Mouse (Mus musculus) heart, adult 2 months (tissue): Measurements from ENCODE around the gene Dact3. TPM values are rescaled to one million over a fixed set of nuclear protein-coding genes. Genes with fewer than 3 reads are reported as not detected.
A peak's percentile ranks its signal among the peaks of the same experiment; 100 is the strongest.

Experiments used
- DNase-seq, 2 experiments: peaks; one replicate each; pipeline ENCODE4 v3.0.0; 2021
- H3K27ac ChIP-seq: fragments of 200-600 bp; 2 replicates; pipeline ENCODE4 v1.8.1; 2022
- H3K27me3 ChIP-seq: fragments of 200-500 bp; 2 replicates; pipeline ENCODE4 v1.6.1; 2012; ENCODE audit warnings: mild to moderate bottlenecking, low read length, inconsistent platforms, mixed read lengths; ENCODE audit not compliant: control insufficient read depth, insufficient read depth
- H3K36me3 ChIP-seq: fragments of 200-500 bp; 2 replicates; pipeline ENCODE4 v1.6.1; 2012; ENCODE audit warnings: low read length, inconsistent platforms; ENCODE audit not compliant: control insufficient read depth, insufficient read depth
- H3K4me1 ChIP-seq: fragments of 200-500 bp; 2 replicates; pipeline ENCODE4 v1.6.1; 2011; ENCODE audit warnings: low read length; ENCODE audit not compliant: control insufficient read depth, insufficient read depth
- H3K4me3 ChIP-seq: fragments of 200-600 bp; 2 replicates; pipeline ENCODE4 v1.8.1; 2022
- H3K79me2 ChIP-seq: fragments of 200-500 bp; replicated peaks from 2 replicates; pipeline ENCODE4 v1.6.1; 2012; ENCODE audit warnings: mild to moderate bottlenecking, inconsistent platforms, low read length, moderate library complexity, mixed read lengths; ENCODE audit not compliant: control insufficient read depth, insufficient read depth
- H3K9ac ChIP-seq: fragments of 200-500 bp; 2 replicates; pipeline ENCODE4 v1.6.1; 2012; ENCODE audit warnings: low read depth, mild to moderate bottlenecking, control low read depth, inconsistent platforms, low read length, mixed read lengths
- CTCF ChIP-seq: fragments of 200-600 bp; IDR thresholded peaks from 2 replicates; pipeline ENCODE4 v1.8.1; 2022; ENCODE audit warnings: antibody characterized with exemption, mild to moderate bottlenecking, moderate library complexity
- EP300 ChIP-seq: fragments of 200-500 bp; IDR thresholded peaks from 2 replicates; pipeline ENCODE4 v1.6.1; 2011; ENCODE audit warnings: low read depth, low read length, control low read depth; ENCODE audit not compliant: insufficient read depth
- POLR2A ChIP-seq: fragments of 200-500 bp; IDR thresholded peaks from 2 replicates; pipeline ENCODE4 v1.6.1; 2011; ENCODE audit warnings: mild to moderate bottlenecking, low read depth, low read length, control low read depth; ENCODE audit not compliant: insufficient read depth
- WGBS: fragments of 180-500 bp; shearing (Covaris S2); methylation state at CpG from one replicate; pipeline ENCODE4 v1.1.7; 2018; 5-methylcytosine and 5-hydroxymethylcytosine counted together
- intact Hi-C: fragments of 180-260 bp; cut with DNase I; formaldehyde crosslinking; loops from one replicate; pipeline ENCODE4 v1.15.1; 2025
- polyA plus RNA-seq: library from polyadenylated mRNA; depleted of rRNA; stranded (reverse); fragments of >200 nt; gene quantifications from 2 replicates; pipeline ENCODE4 v1.2.3, GENCODE M21; 2012
- total RNA-seq, 2 experiments: library from RNA; stranded (reverse); gene quantifications; 2 replicates each; pipeline ENCODE4 v1.2.3; 2021

The Dact3 gene
- total and polyA plus RNA-seq, 3 experiments: 8.6 to 19.6 (median 12.1) TPM

GRCm38 (mm10) chr7:16846775-16847174 lies 28.3 kb upstream of the Dact3 start:
- whole genome bisulfite sequencing: 93% methylated on average over 5 of the region's 5 CpGs

GRCm38 (mm10) chr7:16847507-16847906 lies 27.6 kb upstream of the Dact3 start:
- Histone ChIP-seq H3K79me2 (no peaks in the 10 kb centered on the region), H3K9ac (0 out of 2 replicates have a peak overlapping the region, but pooled peaks have one; percentile 3), H3K27ac (no peak overlapping the region), H3K36me3 (peaks cover 3% of the 10 kb centered on the region; the same call in 1 of the 2 replicates), H3K27me3 (no peaks in the 10 kb centered on the region), H3K4me1 (peaks cover 1% of the 10 kb centered on the region; the same call in 1 of the 2 replicates), H3K4me3 (no peak overlapping the region)
- DNase-seq: no peak
- 77% methylated on average over 19 of the region's 19 CpGs for WGBS
- no peak for TF ChIP-seq EP300
- no peak for TF ChIP-seq CTCF
- TF ChIP-seq POLR2A: no peak
- intact Hi-C loops: no loop called here

More at GRCm38 (mm10) chr7:16846775-16847174, 28.3 kb upstream of the Dact3 start:
- Histone ChIP-seq H3K27ac (peak overlapping the region; percentile 99), H3K4me3 (no peak overlapping the region), H3K79me2 (no peaks in the 10 kb centered on the region), H3K9ac (no peak overlapping the region), H3K27me3 (no peaks in the 10 kb centered on the region), H3K36me3 (peaks cover 3% of the 10 kb centered on the region; the same call in 1 of the 2 replicates), H3K4me1 (peaks cover 6% of the 10 kb centered on the region)
- no peak for DNase-seq
- intact Hi-C loops: no loop called here
- TF ChIP-seq CTCF (no peak), POLR2A (no peak), EP300 (no peak)

DNA sequence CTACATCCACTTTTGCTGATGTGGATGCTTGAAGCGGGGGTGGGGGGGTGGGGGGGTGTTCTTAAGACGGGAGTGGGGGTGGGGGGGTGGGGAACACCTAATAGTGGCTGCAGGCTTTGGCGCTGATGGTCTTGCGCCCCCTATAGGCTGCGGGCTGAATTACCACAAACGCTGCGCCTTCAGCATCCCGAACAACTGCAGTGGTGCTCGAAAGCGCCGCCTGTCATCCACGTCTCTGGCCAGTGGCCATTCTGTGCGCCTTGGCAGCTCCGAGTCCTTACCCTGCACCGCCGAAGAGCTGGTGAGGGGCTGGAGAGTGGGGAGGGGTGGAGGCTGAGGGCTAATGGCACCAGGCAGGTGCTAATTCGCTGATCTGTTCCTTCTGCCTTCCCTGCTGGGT lies 26.5 kb upstream of the Dact3 start:
- H3K4me1 ChIP-seq: peaks cover 1% of the 10 kb centered on the region; the same call in 1 of the 2 replicates
- H3K27me3 ChIP-seq: no peaks in the 10 kb centered on the region
- intact Hi-C loops: no loop called here
- peaks cover 3% of the 10 kb centered on the region; the same call in 1 of the 2 replicates for H3K36me3 ChIP-seq
- no peak overlapping the region for H3K27ac ChIP-seq
- TF ChIP-seq EP300 (no peak), CTCF (peak; percentile 77), POLR2A (no peak)
- H3K9ac ChIP-seq: no peak overlapping the region
- WGBS: 41% methylated on average over 16 of the region's 17 CpGs
- no peak overlapping the region for H3K4me3 ChIP-seq
- DNase-seq: peak; percentile 55 to 72
- H3K79me2 ChIP-seq: no peaks in the 10 kb centered on the region

DNA sequence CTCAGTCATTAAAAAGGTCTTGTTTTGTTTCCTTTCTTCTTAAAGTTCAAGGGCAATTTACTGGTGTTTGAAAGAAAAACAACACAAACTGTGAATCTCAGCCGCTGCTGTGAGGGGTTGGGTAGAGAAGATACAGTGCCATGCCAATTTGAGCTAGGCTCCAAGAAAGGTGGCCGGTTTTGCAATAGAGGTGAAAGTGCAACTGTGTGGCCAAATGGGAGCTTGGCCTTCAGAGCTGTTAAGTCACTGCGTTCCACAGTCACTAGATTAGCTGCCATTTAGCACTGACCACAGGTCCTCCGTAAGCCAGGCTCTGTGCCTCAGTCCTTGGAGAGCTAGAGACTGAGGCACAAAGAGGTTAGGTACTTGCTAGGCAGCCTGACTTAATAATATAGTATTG lies 23.5 kb upstream of the Dact3 start:
- H3K9ac ChIP-seq: no peak overlapping the region
- WGBS: 93% methylated on average over 4 of the region's 4 CpGs
- H3K4me3 ChIP-seq: no peak overlapping the region
- H3K27ac ChIP-seq: no peak overlapping the region
- intact Hi-C loops: loop anchor here (5.0 kb wide), 1 partner anchor 39 kb away; no protein-coding TSS in a partner anchor
- no peaks in the 10 kb centered on the region for H3K79me2 ChIP-seq
- no peak for DNase-seq
- H3K4me1 ChIP-seq: peaks cover 1% of the 10 kb centered on the region; the same call in 1 of the 2 replicates
- no peak for TF ChIP-seq EP300
- no peak for TF ChIP-seq CTCF
- TF ChIP-seq POLR2A: no peak
- H3K36me3 ChIP-seq: peaks cover 3% of the 10 kb centered on the region; the same call in 1 of the 2 replicates
- no peaks in the 10 kb centered on the region for H3K27me3 ChIP-seq

- no peak for TF ChIP-seq CTCF
- no peak for TF ChIP-seq POLR2A
- TF ChIP-seq EP300: no peak
- 66% methylated on average over 14 of the region's 14 CpGs for WGBS
- no peak overlapping the region for H3K27ac ChIP-seq
- H3K4me1 ChIP-seq: no peaks in the 10 kb centered on the region
- no peaks in the 10 kb centered on the region for H3K36me3 ChIP-seq
- H3K27me3 ChIP-seq: no peaks in the 10 kb centered on the region
- intact Hi-C loops: loop anchor here (5.0 kb wide), 1 partner anchor 41 kb away; no protein-coding TSS in a partner anchor
- no peaks in the 10 kb centered on the region for H3K79me2 ChIP-seq
- H3K4me3 ChIP-seq: no peak overlapping the region
- DNase-seq: peak; percentile 49 to 56
- no peak overlapping the region for H3K9ac ChIP-seq
These were observed 21.8 kb upstream of the Dact3 start for GRCm38 (mm10) chr7:16853302-16853831.

DNA sequence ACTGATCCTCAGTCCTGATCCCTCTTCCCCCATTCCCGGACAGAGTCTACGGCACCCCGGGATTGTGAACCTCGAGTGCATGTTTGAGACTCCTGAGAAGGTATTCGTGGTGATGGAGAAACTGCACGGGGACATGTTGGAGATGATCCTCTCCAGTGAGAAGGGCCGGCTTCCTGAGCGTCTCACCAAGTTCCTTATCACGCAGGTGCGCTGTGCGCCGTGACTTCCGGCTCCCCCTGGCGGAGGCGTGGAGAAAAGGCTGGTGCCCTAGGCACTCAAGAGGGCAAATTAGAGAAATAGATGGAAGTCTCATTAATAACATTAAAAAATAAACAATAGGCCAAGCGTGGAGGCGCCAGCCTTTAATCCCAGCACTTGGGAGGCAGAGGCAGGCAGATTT lies 16.8 kb upstream of the Dact3 start:
- Histone ChIP-seq H3K4me3 (no peak overlapping the region), H3K4me1 (no peaks in the 10 kb centered on the region), H3K9ac (no peak overlapping the region), H3K36me3 (no peaks in the 10 kb centered on the region; the same call in 1 of the 2 replicates), H3K27ac (no peak overlapping the region), H3K79me2 (no peaks in the 10 kb centered on the region), H3K27me3 (no peaks in the 10 kb centered on the region)
- DNase-seq: peak in 1 of 2 experiments; percentile 45
- intact Hi-C loops: loop anchor here (2.0 kb wide), 1 partner anchor 32 kb away; no protein-coding TSS in a partner anchor
- 40% methylated on average over 17 of the region's 17 CpGs for WGBS
- no peak for TF ChIP-seq EP300
- no peak for TF ChIP-seq POLR2A
- TF ChIP-seq CTCF: peak; percentile 77
